Mouse (Mus musculus): ENCODE measurements around the gene Ubxn2a.

DNA sequence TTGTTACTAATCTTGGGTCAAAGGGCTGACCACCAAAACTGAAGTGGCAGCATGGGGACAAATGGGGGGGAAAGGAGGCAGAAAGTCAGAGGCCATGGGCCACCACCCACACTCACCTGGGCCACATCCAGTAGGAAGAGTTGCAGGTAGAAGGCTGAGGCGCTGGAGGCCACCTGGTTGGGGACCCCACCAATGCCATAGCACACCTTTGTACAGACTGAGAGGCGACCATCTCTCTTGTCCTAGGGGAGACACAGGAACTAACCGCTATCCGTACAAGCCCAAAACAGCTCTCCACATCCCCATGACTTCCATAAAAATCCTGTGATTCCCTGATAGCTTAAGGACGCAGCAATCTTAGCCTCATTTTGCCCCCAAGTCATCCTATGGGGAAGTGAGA lies 36.2 kb downstream of the Ubxn2a start:
- TF ChIP-seq CTCF (IDR thresholded peaks at IDR 0.05; ENCODE audit: low read depth, low read length) (no peak), POLR2A (IDR thresholded peaks at IDR 0.05; ENCODE audit: borderline replicate concordance, low read depth, low read length) (no peak)

All from bone marrow macrophage, adult 2 months (primary cell).